Mouse (Mus musculus): Measurements from ENCODE around the gene Klhl25. TPM values are rescaled to one million over a fixed set of nuclear protein-coding genes. Genes with fewer than 3 reads are reported as not detected.
"Not testable (repeated sequence)": the region's sequence is repeated elsewhere in the genome, so short reads cannot be mapped to it uniquely, and the experiment has no call there.

Gene Klhl25
- polyA plus RNA-seq, 1 experiment from 2014 or later = 12.4 TPM

DNA sequence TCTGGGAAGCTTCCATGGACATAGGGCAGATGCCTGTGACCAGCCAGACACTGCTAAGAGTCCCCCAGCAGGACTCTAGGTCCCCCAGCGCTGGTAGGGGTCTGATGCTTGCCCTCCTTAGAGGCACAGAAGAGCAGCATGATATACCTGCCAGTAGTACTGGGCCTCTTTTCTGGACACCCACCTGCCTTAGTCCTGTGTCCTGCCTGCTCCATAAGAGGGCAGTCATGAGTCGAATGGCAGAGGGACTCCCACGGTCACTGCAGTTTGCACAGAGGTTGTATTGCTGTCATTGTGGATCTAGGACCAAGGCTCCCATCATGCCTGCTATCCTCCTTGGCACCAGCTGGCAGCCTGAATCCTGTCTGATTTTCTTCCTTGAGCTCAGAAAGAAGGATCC lies 25.1 kb downstream of the Klhl25 start:
- H3K27me3 ChIP-seq (replicated peaks; ENCODE audit: control insufficient read depth, insufficient read depth, low read length) = no peaks in the 10 kb centered on the region
- no peaks in the 10 kb centered on the region for H3K4me1 ChIP-seq (replicated peaks; ENCODE audit: control insufficient read depth, insufficient read depth, low read length)
- no peak overlapping the region for H3K9ac ChIP-seq (ENCODE audit: low read length)
- ATAC-seq (replicated peaks; ENCODE audit: low FRiP score, low TSS enrichment, low read depth) (no peak), DNase-seq (ENCODE audit: low spot score) (no peak)
- no peak overlapping the region for H3K27ac ChIP-seq (ENCODE audit: low read depth)
- H3K4me3 ChIP-seq (ENCODE audit: low read depth, low read length) = no peak overlapping the region
- H3K4me2 ChIP-seq (ENCODE audit: low read length) = no peak overlapping the region
- WGBS = 82% methylated on average over 3 of the region's 3 CpGs
- peaks cover 48% of the 10 kb centered on the region for H3K36me3 ChIP-seq (ENCODE audit: control insufficient read depth, insufficient read depth, low read length)
- no peaks in the 10 kb centered on the region for H3K9me3 ChIP-seq (ENCODE audit: control insufficient read depth, low read length)

DNA sequence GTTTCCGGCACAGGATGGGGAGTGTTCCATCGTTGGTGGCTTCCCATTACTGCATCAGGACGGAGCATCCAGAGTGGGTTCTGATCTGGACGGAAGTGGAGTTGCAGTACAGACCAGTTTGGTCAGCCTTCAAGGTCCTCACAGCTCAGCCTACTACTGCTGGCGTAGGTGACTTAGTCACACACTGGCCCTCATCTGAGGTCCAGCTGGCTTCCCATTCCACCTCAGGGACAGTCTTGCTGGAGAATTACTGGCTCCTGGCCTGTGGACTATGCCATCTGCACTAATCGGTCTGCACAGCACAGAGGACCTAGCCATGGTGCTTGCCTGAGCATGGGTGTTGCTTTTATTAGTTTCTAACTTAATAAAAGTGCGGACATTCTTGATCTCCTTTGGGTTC lies 25.6 kb downstream of the Klhl25 start:
- Histone ChIP-seq H3K27ac (ENCODE audit: low read depth) (no peak overlapping the region), H3K27me3 (replicated peaks; ENCODE audit: control insufficient read depth, insufficient read depth, low read length) (no peaks in the 10 kb centered on the region), H3K4me1 (replicated peaks; ENCODE audit: control insufficient read depth, insufficient read depth, low read length) (no peaks in the 10 kb centered on the region), H3K9me3 (ENCODE audit: control insufficient read depth, low read length) (no peaks in the 10 kb centered on the region), H3K36me3 (ENCODE audit: control insufficient read depth, insufficient read depth, low read length) (peaks cover 46% of the 10 kb centered on the region), H3K4me3 (ENCODE audit: low read depth, low read length) (no peak overlapping the region), H3K9ac (ENCODE audit: low read length) (no peak overlapping the region), H3K4me2 (ENCODE audit: low read length) (no peak overlapping the region)
- DNase-seq (ENCODE audit: low spot score) (no peak), ATAC-seq (replicated peaks; ENCODE audit: low FRiP score, low TSS enrichment, low read depth) (no peak)
- 91% methylated on average over 7 of the region's 7 CpGs for WGBS

GRCm38 (mm10) chr7:75879436-75879835 lies 31.3 kb downstream of the Klhl25 start:
- not testable (repeated sequence) for H3K27me3 ChIP-seq (replicated peaks; ENCODE audit: control insufficient read depth, insufficient read depth, low read length); H3K9me3 ChIP-seq (ENCODE audit: control insufficient read depth, low read length); H3K27ac ChIP-seq (ENCODE audit: low read depth); H3K4me2 ChIP-seq (ENCODE audit: low read length); H3K4me3 ChIP-seq (ENCODE audit: low read depth, low read length); H3K4me1 ChIP-seq (replicated peaks; ENCODE audit: control insufficient read depth, insufficient read depth, low read length); H3K36me3 ChIP-seq (ENCODE audit: control insufficient read depth, insufficient read depth, low read length); H3K9ac ChIP-seq (ENCODE audit: low read length); ATAC-seq (replicated peaks; ENCODE audit: low FRiP score, low TSS enrichment, low read depth); DNase-seq (ENCODE audit: low spot score)
- WGBS = 73% methylated on average over 2 of the region's 2 CpGs

DNA sequence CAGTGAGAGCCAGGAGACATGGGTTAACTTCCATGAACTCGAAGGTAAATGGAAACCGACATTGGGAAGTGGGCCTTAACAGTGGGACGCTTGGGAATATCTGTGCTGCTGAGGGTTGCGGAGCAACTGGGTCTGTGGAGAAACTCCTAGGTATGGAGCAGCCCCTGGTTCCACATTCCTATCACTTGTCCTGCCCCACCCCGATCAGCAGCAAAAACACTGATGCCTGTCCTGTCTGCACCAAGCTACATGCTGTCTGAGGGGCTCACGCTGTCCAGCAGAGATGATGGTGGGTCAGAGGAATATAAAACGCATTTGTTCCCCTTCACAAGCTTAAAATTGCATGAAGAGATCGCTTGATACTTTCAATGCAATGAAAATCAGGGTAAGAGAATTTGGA lies 32.1 kb downstream of the Klhl25 start:
- DNase-seq (ENCODE audit: low spot score) (no peak), ATAC-seq (replicated peaks; ENCODE audit: low FRiP score, low TSS enrichment, low read depth) (no peak)
- Histone ChIP-seq H3K9me3 (ENCODE audit: control insufficient read depth, low read length) (no peaks in the 10 kb centered on the region), H3K36me3 (ENCODE audit: control insufficient read depth, insufficient read depth, low read length) (peaks cover 2% of the 10 kb centered on the region; the same call in 1 of the 2 replicates), H3K4me1 (replicated peaks; ENCODE audit: control insufficient read depth, insufficient read depth, low read length) (no peaks in the 10 kb centered on the region), H3K27me3 (replicated peaks; ENCODE audit: control insufficient read depth, insufficient read depth, low read length) (no peaks in the 10 kb centered on the region), H3K27ac (ENCODE audit: low read depth) (no peak overlapping the region), H3K4me3 (ENCODE audit: low read depth, low read length) (no peak overlapping the region), H3K9ac (ENCODE audit: low read length) (no peak overlapping the region), H3K4me2 (ENCODE audit: low read length) (peak overlapping the region; percentile 11; the same call in 1 of the 2 replicates)
- 62% methylated on average over 8 of the region's 8 CpGs for WGBS

DNA sequence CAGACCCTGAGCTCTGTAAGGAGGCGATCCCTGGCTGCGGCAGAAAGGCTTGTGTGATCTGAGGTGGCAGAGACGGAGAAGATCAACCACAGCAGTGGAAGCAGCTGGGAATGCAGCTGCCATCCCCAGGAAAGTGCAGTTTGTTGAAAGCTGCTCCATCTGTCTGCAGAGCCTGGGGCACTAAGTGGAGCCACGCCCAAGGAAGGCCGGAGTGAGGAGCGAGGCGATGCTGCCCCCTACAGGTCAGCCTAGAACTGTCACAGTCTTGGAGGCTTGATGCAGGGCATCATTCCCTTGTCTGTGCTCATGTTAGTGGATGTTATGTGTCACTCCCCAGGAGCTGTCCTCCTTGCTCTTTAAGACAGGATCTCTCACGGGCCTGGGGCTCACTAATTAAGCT lies 32.5 kb downstream of the Klhl25 start:
- no peaks in the 10 kb centered on the region for H3K4me1 ChIP-seq (replicated peaks; ENCODE audit: control insufficient read depth, insufficient read depth, low read length)
- H3K9me3 ChIP-seq (ENCODE audit: control insufficient read depth, low read length) = no peaks in the 10 kb centered on the region
- peak; percentile 79 for ATAC-seq (replicated peaks; ENCODE audit: low FRiP score, low TSS enrichment, low read depth)
- H3K27ac ChIP-seq (ENCODE audit: low read depth) = no peak overlapping the region
- WGBS = 4% methylated on average over 8 of the region's 8 CpGs
- peak overlapping the region; percentile 11; the same call in 1 of the 2 replicates for H3K4me2 ChIP-seq (ENCODE audit: low read length)
- DNase-seq (ENCODE audit: low spot score) = peak; percentile 96
- H3K36me3 ChIP-seq (ENCODE audit: control insufficient read depth, insufficient read depth, low read length) = no peaks in the 10 kb centered on the region
- no peak overlapping the region for H3K4me3 ChIP-seq (ENCODE audit: low read depth, low read length)
- H3K9ac ChIP-seq (ENCODE audit: low read length) = no peak overlapping the region
- no peaks in the 10 kb centered on the region for H3K27me3 ChIP-seq (replicated peaks; ENCODE audit: control insufficient read depth, insufficient read depth, low read length)

GRCm38 (mm10) chr7:75881376-75881775 lies 33.3 kb downstream of the Klhl25 start:
- no peak overlapping the region for H3K4me3 ChIP-seq (ENCODE audit: low read depth, low read length)
- no peaks in the 10 kb centered on the region for H3K27me3 ChIP-seq (replicated peaks; ENCODE audit: control insufficient read depth, insufficient read depth, low read length)
- no peak overlapping the region for H3K9ac ChIP-seq (ENCODE audit: low read length)
- H3K27ac ChIP-seq (ENCODE audit: low read depth) = no peak overlapping the region
- DNase-seq (ENCODE audit: low spot score) (no peak), ATAC-seq (replicated peaks; ENCODE audit: low FRiP score, low TSS enrichment, low read depth) (no peak)
- no peaks in the 10 kb centered on the region for H3K36me3 ChIP-seq (ENCODE audit: control insufficient read depth, insufficient read depth, low read length)
- 62% methylated on average over 6 of the region's 6 CpGs for WGBS
- no peaks in the 10 kb centered on the region for H3K9me3 ChIP-seq (ENCODE audit: control insufficient read depth, low read length)
- H3K4me2 ChIP-seq (ENCODE audit: low read length) = no peak overlapping the region
- no peaks in the 10 kb centered on the region for H3K4me1 ChIP-seq (replicated peaks; ENCODE audit: control insufficient read depth, insufficient read depth, low read length)

GRCm38 (mm10) chr7:75881791-75882190 lies 33.7 kb downstream of the Klhl25 start:
- H3K4me2 ChIP-seq (ENCODE audit: low read length) = no peak overlapping the region
- no peaks in the 10 kb centered on the region for H3K4me1 ChIP-seq (replicated peaks; ENCODE audit: control insufficient read depth, insufficient read depth, low read length)
- H3K27me3 ChIP-seq (replicated peaks; ENCODE audit: control insufficient read depth, insufficient read depth, low read length) = no peaks in the 10 kb centered on the region
- no peak overlapping the region for H3K4me3 ChIP-seq (ENCODE audit: low read depth, low read length)
- H3K27ac ChIP-seq (ENCODE audit: low read depth) = no peak overlapping the region
- ATAC-seq (replicated peaks; ENCODE audit: low FRiP score, low TSS enrichment, low read depth) (no peak), DNase-seq (ENCODE audit: low spot score) (no peak)
- no peaks in the 10 kb centered on the region for H3K9me3 ChIP-seq (ENCODE audit: control insufficient read depth, low read length)
- H3K36me3 ChIP-seq (ENCODE audit: control insufficient read depth, insufficient read depth, low read length) = no peaks in the 10 kb centered on the region
- 74% methylated on average over 3 of the region's 3 CpGs for WGBS
- no peak overlapping the region for H3K9ac ChIP-seq (ENCODE audit: low read length)

- WGBS = 95% methylated on average over 4 of the region's 4 CpGs
- Histone ChIP-seq H3K27ac (ENCODE audit: low read depth) (no peak overlapping the region), H3K4me2 (ENCODE audit: low read length) (no peak overlapping the region), H3K9ac (ENCODE audit: low read length) (no peak overlapping the region), H3K4me3 (ENCODE audit: low read depth, low read length) (no peak overlapping the region), H3K27me3 (replicated peaks; ENCODE audit: control insufficient read depth, insufficient read depth, low read length) (no peaks in the 10 kb centered on the region), H3K9me3 (ENCODE audit: control insufficient read depth, low read length) (no peaks in the 10 kb centered on the region), H3K4me1 (replicated peaks; ENCODE audit: control insufficient read depth, insufficient read depth, low read length) (no peaks in the 10 kb centered on the region), H3K36me3 (ENCODE audit: control insufficient read depth, insufficient read depth, low read length) (no peaks in the 10 kb centered on the region)
- no peak for ATAC-seq (replicated peaks; ENCODE audit: low FRiP score, low TSS enrichment, low read depth)
- DNase-seq (ENCODE audit: low spot score) = no peak
Measured at GRCm38 (mm10) chr7:75891466-75891865, 43.4 kb downstream of the Klhl25 start.

DNA sequence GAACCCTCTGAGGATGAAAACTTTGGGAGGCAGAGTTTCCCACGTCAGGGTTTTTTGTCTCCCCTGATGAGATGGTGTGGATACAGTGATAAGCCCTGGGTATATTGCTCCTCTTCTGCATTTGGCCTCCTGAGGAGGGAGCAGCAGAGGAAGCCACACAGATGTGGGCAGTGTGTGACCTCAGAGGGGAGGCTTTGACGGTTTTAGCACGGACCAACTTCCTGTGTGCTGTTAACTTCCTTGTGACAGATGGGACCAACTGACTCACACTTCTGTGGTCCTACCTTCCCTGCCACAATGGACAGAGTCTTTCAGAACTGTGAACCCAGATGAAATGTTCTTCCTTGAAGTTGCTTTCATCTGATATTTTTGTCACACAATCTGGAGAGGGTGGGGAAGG lies 44.6 kb downstream of the Klhl25 start:
- 60% methylated on average over 3 of the region's 3 CpGs for WGBS
- H3K4me1 ChIP-seq (replicated peaks; ENCODE audit: control insufficient read depth, insufficient read depth, low read length) = no peaks in the 10 kb centered on the region
- no peaks in the 10 kb centered on the region for H3K27me3 ChIP-seq (replicated peaks; ENCODE audit: control insufficient read depth, insufficient read depth, low read length)
- no peak overlapping the region for H3K4me2 ChIP-seq (ENCODE audit: low read length)
- H3K27ac ChIP-seq (ENCODE audit: low read depth) = no peak overlapping the region
- H3K4me3 ChIP-seq (ENCODE audit: low read depth, low read length) = no peak overlapping the region
- H3K9ac ChIP-seq (ENCODE audit: low read length) = no peak overlapping the region
- no peaks in the 10 kb centered on the region for H3K36me3 ChIP-seq (ENCODE audit: control insufficient read depth, insufficient read depth, low read length)
- no peaks in the 10 kb centered on the region for H3K9me3 ChIP-seq (ENCODE audit: control insufficient read depth, low read length)
- no peak for ATAC-seq (replicated peaks; ENCODE audit: low FRiP score, low TSS enrichment, low read depth)
- DNase-seq (ENCODE audit: low spot score) = no peak

Measured in intestine, embryonic 14.5 days (tissue).